Mouse (Mus musculus) cerebellum, adult 8-10 months (tissue): ENCODE measurements around the gene Vmn1r215.
"Not testable (repeated sequence)": the region's sequence is repeated elsewhere in the genome, so short reads cannot be mapped to it uniquely, and the experiment has no call there.

ENCODE experiments used
- DNase-seq: peaks from one replicate; pipeline ENCODE4 v3.0.0; 2022

Gene Vmn1r215

DNA sequence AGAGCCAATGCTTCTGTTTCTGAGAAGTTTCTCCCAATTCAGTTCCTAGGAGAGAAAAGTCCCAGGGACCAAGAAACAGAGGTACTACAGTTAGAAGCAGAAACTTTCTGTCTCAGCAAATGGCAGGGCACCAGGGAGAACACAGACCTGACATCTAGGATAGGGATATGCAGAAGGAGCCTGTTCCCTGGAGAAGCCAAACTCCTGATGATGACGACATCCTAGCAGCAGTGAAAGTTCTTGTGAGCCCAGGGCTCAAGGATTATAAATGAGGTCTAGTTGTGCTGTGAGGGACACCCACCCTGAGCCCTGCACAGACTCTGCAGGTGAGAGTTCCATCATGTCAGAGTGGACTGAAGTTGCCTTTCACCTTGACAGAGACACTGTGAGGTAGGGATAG is at the start of gene Vmn1r215:
Gene Vmn1r215 (plus strand): TSS at position 301 of the 400 bp plus-strand sequence.
- no peak for DNase-seq

DNA sequence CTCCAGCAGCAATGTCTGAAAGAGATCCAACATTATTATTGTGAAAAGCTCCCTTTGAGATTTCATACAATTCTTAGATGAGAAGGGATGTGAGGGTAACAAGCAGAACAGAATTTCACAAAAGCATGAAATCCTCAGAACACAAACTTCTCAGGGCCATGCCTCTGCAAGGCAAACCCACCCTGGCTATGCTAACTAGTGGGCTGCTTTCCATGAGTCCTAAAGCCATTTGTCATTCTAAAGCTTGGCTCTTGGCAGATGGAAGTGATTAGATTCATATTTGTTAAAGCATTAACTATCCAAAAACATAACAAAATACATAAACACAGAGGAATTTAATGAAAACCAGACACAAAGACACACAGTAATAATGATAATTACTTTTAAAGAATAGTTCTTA is 49.7 kb upstream of the Vmn1r215 start:
- DNase-seq: no peak

DNA sequence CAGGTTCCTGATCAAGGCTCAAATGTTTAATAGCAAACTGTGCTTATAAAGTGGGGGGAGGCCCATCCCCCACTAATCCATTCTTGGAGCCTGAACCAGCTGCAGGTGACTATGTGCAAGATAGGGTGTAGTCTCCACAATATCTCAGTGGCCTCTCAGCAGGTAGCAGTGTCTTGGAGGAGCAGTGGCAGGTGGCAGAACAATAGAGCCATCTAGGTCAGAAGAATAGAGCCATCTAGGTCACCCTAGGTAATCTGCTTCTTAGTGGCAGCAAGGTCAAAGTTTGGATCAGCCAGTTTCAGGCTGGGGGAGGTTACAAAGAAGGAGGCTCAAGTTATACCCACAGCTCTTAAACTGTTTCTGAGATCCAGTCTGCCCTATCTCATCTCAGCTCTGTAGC is 43.0 kb upstream of the Vmn1r215 start:
- DNase-seq: no peak

DNA sequence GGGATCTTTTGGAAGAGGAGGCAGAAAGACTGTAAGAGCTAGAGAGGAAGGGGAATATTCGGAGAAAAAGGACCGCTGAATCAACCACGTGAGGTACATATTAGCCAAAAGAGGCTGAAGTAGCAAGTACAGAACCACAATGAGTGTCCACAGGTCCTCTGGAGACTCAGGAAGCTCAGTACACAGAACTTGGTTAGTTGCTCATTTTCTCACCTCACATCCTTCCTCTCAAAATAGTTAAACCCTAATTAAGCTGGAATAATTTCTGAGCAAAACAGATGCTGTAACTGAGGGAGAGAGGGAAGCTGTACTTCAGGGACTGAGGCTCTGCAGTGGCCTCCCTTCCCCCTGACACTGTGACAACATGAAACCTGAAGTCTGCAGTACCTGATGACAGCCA is 37.7 kb upstream of the Vmn1r215 start, which contains the start of gene Vmn1r214:
Gene Vmn1r214 (plus strand): TSS at position 301 of the 400 bp plus-strand sequence.
- DNase-seq: no peak

DNA sequence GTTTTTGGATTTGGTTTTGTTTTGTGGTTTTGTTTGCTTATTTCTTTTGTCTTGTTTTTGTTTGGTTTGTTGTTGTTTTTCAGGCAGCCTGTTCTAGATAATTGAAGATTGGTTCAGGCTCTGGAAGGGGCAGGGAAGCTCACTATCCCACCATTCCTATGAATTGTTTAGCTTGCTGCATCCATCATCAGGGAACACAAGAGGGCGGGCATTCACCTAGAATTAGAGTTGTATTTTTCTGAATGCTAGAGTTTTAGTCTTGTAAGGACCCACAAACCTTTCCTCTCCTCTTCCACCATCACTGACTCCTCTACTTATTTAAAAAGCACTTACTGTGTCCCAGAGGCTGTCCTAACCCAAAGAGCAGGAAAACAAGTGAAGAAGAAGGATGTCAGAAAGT is 10.0 kb upstream of the Vmn1r215 start:
- no peak for DNase-seq

DNA sequence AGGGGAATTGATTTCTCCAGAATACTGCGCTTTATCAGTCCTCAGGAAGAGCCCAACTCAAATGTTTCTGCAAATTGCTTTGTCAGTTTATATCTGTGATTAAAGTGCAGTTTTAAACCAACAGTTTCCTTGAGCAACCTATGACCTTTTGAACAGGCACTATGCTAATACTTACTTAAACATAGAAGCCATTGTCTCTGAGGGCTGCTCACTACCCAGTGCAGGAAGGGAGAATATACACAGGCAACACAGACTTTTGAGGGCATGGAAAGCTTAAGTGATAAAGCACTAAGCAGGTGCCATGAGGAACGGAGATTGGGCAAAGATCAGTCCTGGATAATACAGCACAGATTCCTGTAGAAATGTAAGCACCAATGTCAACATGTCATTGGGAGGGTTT is 1.5 kb downstream of the Vmn1r215 start:
- no peak for DNase-seq

DNA sequence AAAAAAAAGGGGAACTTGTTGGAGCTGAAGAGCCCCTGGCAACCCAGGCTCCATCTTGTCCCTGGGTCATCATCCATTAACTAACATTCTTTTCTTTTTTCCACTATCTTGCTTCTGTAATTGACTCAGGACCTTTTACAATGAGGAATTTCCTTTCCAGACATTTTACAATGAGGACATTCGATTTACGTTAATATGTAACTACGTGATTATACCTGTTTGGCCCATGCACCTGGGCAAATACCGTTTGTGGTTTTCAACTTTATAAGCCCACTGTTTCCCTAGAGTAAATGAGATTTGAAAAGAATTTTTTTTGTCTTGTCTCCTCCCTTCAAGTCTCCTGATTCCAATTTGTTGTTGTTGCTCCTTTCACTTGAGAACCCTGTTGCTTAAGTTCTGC is 26.6 kb downstream of the Vmn1r215 start:
- no peak for DNase-seq

DNA sequence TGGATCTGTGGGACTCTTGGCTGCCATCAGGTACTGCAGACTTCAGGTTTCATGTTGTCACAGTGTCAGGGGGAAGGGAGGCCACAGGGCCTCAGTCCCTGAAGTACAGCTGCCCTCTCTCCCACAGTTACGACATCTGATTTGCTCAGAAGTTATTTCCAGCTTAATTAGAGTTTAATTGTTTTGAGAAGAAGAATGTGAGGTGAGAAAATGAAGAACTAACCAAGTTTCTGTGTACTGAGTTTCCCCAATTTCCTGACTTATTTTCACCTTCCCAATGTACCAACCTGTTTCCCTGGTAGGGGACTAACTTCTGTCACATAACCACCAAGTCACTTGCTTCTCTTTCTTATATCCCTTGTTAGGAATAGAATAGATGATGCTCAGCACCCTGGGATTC is 50.3 kb downstream of the Vmn1r215 start, which contains the start of gene Vmn1r217:
Gene Vmn1r217 (minus strand): TSS at position 101 of the 400 bp plus-strand sequence.
- not testable (repeated sequence) for DNase-seq

DNA sequence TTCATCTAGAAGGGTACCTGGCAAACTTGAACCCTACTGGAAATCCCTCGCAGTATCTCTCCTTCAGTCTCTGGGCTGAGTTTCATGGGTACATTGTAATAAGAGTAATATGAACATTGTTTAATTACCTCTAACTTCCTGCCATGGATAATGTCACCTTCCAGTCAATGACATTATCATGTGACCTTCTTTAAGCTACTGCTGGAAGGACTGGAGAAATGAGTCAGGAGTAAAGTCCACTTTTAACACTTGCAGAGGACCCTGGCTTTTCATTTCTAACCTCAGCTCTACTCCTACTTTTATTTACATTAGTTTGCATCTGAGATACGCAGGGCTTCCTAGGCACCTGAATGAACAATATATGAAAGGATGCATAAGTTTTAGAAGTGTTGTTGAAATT is 52.8 kb downstream of the Vmn1r215 start:
- DNase-seq: no peak
